Mouse (Mus musculus): ENCODE measurements around the gene Cdk5rap2. TPM values are rescaled to one million over a fixed set of nuclear protein-coding genes. Genes with fewer than 3 reads are reported as not detected.
A peak's percentile ranks its signal among the peaks of the same experiment; 100 is the strongest.

Cdk5rap2 gene
- polyA plus RNA-seq, 1 experiment from 2014 or later, result 25.6 TPM

DNA sequence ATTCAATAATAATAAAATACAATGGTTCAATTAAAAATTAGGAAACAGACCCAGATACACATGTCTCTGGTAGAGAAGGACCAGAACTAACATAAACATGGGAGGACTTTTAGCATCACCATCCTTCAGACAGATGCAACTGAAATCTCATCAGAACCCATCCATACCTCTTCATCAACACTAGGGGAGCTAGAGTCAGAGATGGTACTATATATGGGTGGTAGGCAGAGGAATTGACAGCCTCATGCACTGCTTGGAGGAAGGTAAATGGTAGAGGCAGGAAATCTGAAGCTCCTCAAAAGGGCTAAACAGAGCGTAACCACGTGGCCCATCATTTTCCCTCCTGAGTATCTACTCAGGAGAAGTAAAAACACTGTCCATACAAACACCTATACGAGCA lies 132.2 kb downstream of the Cdk5rap2 start:
- Histone ChIP-seq H3K4me1 (no peaks in the 10 kb centered on the region), H3K36me3 (replicated peaks) (peaks cover 83% of the 10 kb centered on the region), H3K9me3 (no peaks in the 10 kb centered on the region), H3K4me3 (no peak overlapping the region), H3K27ac (no peak overlapping the region), H3K27me3 (ENCODE audit: poor library complexity, severe bottlenecking) (no peaks in the 10 kb centered on the region)
- 92% methylated on average over 3 of the region's 3 CpGs for WGBS
- DNase-seq (ENCODE audit: extremely low spot score, low spot score), result no peak

GRCm38 (mm10) chr4:70272943-70273342 lies 137.3 kb downstream of the Cdk5rap2 start:
- no peak overlapping the region for H3K4me3 ChIP-seq
- H3K27ac ChIP-seq, result no peak overlapping the region
- no peaks in the 10 kb centered on the region for H3K27me3 ChIP-seq (ENCODE audit: poor library complexity, severe bottlenecking)
- WGBS, result 93% methylated on average over 4 of the region's 4 CpGs
- no peak for DNase-seq (ENCODE audit: extremely low spot score, low spot score)
- H3K4me1 ChIP-seq, result no peaks in the 10 kb centered on the region
- no peaks in the 10 kb centered on the region for H3K9me3 ChIP-seq
- H3K36me3 ChIP-seq (replicated peaks), result peaks cover 79% of the 10 kb centered on the region

- H3K4me1 ChIP-seq, result no peaks in the 10 kb centered on the region
- H3K27ac ChIP-seq, result no peak overlapping the region
- no peaks in the 10 kb centered on the region for H3K27me3 ChIP-seq (ENCODE audit: poor library complexity, severe bottlenecking)
- no peak overlapping the region for H3K4me3 ChIP-seq
- no peak for DNase-seq (ENCODE audit: extremely low spot score, low spot score)
- H3K9me3 ChIP-seq, result no peaks in the 10 kb centered on the region
- 91% methylated on average over 4 of the region's 4 CpGs for WGBS
- peaks cover 83% of the 10 kb centered on the region for H3K36me3 ChIP-seq (replicated peaks)
These were observed 137.7 kb downstream of the Cdk5rap2 start for GRCm38 (mm10) chr4:70272527-70272926.

DNA sequence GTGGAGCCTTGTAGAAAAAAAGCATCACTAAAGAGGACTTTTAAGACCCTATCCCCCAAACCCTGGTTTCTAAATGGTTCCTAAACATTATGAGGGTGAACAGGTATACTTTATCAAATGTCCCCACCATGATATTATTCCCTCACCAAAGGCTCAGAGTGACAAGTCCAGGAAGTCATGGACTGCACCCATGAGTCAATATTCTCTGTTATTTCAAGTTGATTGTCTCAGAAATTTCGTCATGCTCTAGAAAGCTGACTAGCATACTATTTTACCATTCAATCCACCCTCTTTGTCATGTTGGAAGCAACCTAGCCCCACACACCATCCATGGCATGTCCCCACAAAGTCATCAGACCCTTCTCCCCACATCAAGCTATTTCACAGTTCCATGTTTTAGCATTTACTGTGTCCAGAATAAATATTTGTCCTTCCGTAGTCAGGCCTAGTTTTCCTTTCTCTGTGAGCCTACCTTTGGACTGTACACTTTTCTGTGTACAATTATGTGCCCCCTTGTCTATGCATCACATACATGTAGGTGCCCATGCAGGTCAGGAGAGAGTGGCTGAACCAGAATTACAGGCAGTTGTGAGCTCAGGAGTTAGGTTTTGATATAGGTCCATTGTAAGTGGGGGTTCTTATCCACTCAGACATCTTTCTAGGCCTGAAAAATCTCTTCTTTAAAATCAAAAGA lies 142.9 kb downstream of the Cdk5rap2 start:
- no peaks in the 10 kb centered on the region for H3K9me3 ChIP-seq
- H3K4me1 ChIP-seq, result no peaks in the 10 kb centered on the region
- H3K27ac ChIP-seq, result no peak overlapping the region
- DNase-seq (ENCODE audit: extremely low spot score, low spot score), result no peak
- H3K36me3 ChIP-seq (replicated peaks), result peaks cover 90% of the 10 kb centered on the region
- no peaks in the 10 kb centered on the region for H3K27me3 ChIP-seq (ENCODE audit: poor library complexity, severe bottlenecking)
- no peak overlapping the region for H3K4me3 ChIP-seq
- WGBS, result 88% methylated on average over 2 of the region's 2 CpGs

- 69% methylated on average over 6 of the region's 6 CpGs for WGBS
- peak; percentile 31 for DNase-seq (ENCODE audit: extremely low spot score, low spot score)
- Histone ChIP-seq H3K27me3 (ENCODE audit: poor library complexity, severe bottlenecking) (no peaks in the 10 kb centered on the region), H3K4me1 (no peaks in the 10 kb centered on the region), H3K36me3 (replicated peaks) (peaks cover 89% of the 10 kb centered on the region), H3K4me3 (no peak overlapping the region), H3K27ac (no peak overlapping the region), H3K9me3 (no peaks in the 10 kb centered on the region)
These were observed 145.0 kb downstream of the Cdk5rap2 start for GRCm38 (mm10) chr4:70265248-70265647.

- peaks cover 87% of the 10 kb centered on the region for H3K36me3 ChIP-seq (replicated peaks)
- no peaks in the 10 kb centered on the region for H3K4me1 ChIP-seq
- WGBS, result 95% methylated on average over 5 of the region's 5 CpGs
- H3K9me3 ChIP-seq, result no peaks in the 10 kb centered on the region
- no peak overlapping the region for H3K27ac ChIP-seq
- H3K4me3 ChIP-seq, result no peak overlapping the region
- no peaks in the 10 kb centered on the region for H3K27me3 ChIP-seq (ENCODE audit: poor library complexity, severe bottlenecking)
- no peak for DNase-seq (ENCODE audit: extremely low spot score, low spot score)
These were observed 147.4 kb downstream of the Cdk5rap2 start for GRCm38 (mm10) chr4:70262850-70263249.

GRCm38 (mm10) chr4:70261315-70261714 lies 148.9 kb downstream of the Cdk5rap2 start:
- no peak for DNase-seq (ENCODE audit: extremely low spot score, low spot score)
- Histone ChIP-seq H3K4me1 (no peaks in the 10 kb centered on the region), H3K27ac (no peak overlapping the region), H3K9me3 (no peaks in the 10 kb centered on the region), H3K27me3 (ENCODE audit: poor library complexity, severe bottlenecking) (no peaks in the 10 kb centered on the region), H3K36me3 (replicated peaks) (peaks cover 83% of the 10 kb centered on the region), H3K4me3 (no peak overlapping the region)
- WGBS, result 84% methylated on average over 5 of the region's 5 CpGs

- H3K27me3 ChIP-seq (ENCODE audit: poor library complexity, severe bottlenecking), result no peaks in the 10 kb centered on the region
- 94% methylated on average over 11 of the region's 11 CpGs for WGBS
- DNase-seq (ENCODE audit: extremely low spot score, low spot score), result no peak
- H3K4me3 ChIP-seq, result no peak overlapping the region
- no peaks in the 10 kb centered on the region for H3K4me1 ChIP-seq
- peaks cover 83% of the 10 kb centered on the region for H3K36me3 ChIP-seq (replicated peaks)
- no peak overlapping the region for H3K27ac ChIP-seq
- H3K9me3 ChIP-seq, result no peaks in the 10 kb centered on the region
These were observed 149.8 kb downstream of the Cdk5rap2 start for GRCm38 (mm10) chr4:70260419-70260807.

GRCm38 (mm10) chr4:70259726-70260418 lies 150.4 kb downstream of the Cdk5rap2 start:
- WGBS, result 92% methylated on average over 3 of the region's 3 CpGs
- Histone ChIP-seq H3K9me3 (no peaks in the 10 kb centered on the region), H3K36me3 (replicated peaks) (peaks cover 83% of the 10 kb centered on the region), H3K4me1 (no peaks in the 10 kb centered on the region), H3K27me3 (ENCODE audit: poor library complexity, severe bottlenecking) (no peaks in the 10 kb centered on the region), H3K4me3 (no peak overlapping the region), H3K27ac (no peak overlapping the region)
- DNase-seq (ENCODE audit: extremely low spot score, low spot score), result no peak

- Histone ChIP-seq H3K4me3 (no peak overlapping the region), H3K36me3 (replicated peaks) (peaks cover 82% of the 10 kb centered on the region), H3K4me1 (no peaks in the 10 kb centered on the region), H3K27ac (no peak overlapping the region), H3K9me3 (no peaks in the 10 kb centered on the region), H3K27me3 (ENCODE audit: poor library complexity, severe bottlenecking) (no peaks in the 10 kb centered on the region)
- DNase-seq (ENCODE audit: extremely low spot score, low spot score), result no peak
- 76% methylated on average over 9 of the region's 9 CpGs for WGBS
These were observed 151.4 kb downstream of the Cdk5rap2 start for GRCm38 (mm10) chr4:70258826-70259225.

GRCm38 (mm10) chr4:70258205-70258604 lies 152.0 kb downstream of the Cdk5rap2 start:
- WGBS, result 92% methylated on average over 6 of the region's 6 CpGs
- DNase-seq (ENCODE audit: extremely low spot score, low spot score), result no peak
- Histone ChIP-seq H3K36me3 (replicated peaks) (peaks cover 82% of the 10 kb centered on the region), H3K9me3 (no peaks in the 10 kb centered on the region), H3K4me1 (no peaks in the 10 kb centered on the region), H3K4me3 (no peak overlapping the region), H3K27ac (no peak overlapping the region), H3K27me3 (ENCODE audit: poor library complexity, severe bottlenecking) (no peaks in the 10 kb centered on the region)

DNA sequence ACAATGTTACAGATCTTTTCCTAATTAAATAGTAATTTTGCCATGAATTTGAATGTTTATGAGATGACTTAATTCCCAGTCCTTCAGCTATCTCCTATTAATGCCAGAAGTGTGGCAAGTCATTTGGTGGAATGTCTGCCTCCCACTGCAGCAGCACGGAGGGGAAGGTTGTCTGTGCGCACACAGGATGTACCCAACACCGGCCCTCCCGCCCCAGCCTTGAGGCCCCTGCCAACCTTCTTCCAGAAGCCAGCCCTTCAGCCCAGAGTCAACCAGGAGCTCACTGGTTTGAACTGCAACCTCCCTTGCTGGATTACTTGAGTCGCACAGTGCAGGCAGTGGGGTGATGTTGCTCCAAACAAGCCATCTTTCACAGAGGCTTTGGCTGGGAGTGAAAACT lies 158.5 kb downstream of the Cdk5rap2 start:
- H3K9me3 ChIP-seq, result no peaks in the 10 kb centered on the region
- H3K4me3 ChIP-seq, result no peak overlapping the region
- 95% methylated on average over 5 of the region's 5 CpGs for WGBS
- no peak for DNase-seq (ENCODE audit: extremely low spot score, low spot score)
- H3K4me1 ChIP-seq, result no peaks in the 10 kb centered on the region
- no peaks in the 10 kb centered on the region for H3K27me3 ChIP-seq (ENCODE audit: poor library complexity, severe bottlenecking)
- H3K27ac ChIP-seq, result no peak overlapping the region
- H3K36me3 ChIP-seq (replicated peaks), result peaks cover 70% of the 10 kb centered on the region

DNA sequence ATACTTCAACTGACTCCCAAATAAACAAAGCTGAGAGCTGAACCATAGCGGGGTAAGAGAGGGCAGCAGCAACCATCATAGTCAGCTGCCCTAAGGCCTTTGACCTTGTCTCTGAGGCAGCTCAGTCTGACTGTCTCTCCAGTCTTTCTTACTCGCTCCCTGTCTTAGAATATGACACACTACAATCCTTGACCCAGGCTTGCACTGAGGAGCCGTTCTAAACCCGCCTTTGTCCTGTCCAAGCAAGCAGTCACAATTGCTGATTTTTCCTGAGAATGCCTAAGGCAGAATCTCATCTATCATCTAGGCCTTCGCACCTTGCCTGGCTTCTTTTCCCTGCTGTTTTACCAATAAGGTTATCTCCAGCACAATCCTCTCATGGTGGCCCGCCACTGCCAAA lies 164.5 kb downstream of the Cdk5rap2 start:
- Histone ChIP-seq H3K4me1 (peaks cover 5% of the 10 kb centered on the region; the same call in 1 of the 2 replicates), H3K36me3 (replicated peaks) (peaks cover 84% of the 10 kb centered on the region), H3K27ac (no peak overlapping the region), H3K9me3 (no peaks in the 10 kb centered on the region), H3K27me3 (ENCODE audit: poor library complexity, severe bottlenecking) (no peaks in the 10 kb centered on the region), H3K4me3 (no peak overlapping the region)
- WGBS, result 86% methylated on average over 6 of the region's 6 CpGs
- no peak for DNase-seq (ENCODE audit: extremely low spot score, low spot score)

Measured in forebrain, embryonic 10.5 days (tissue).